Mouse (Mus musculus): ENCODE results near the gene Lctl. TPM values are rescaled to one million over a fixed set of nuclear protein-coding genes. Genes with fewer than 3 reads are reported as not detected.

Lctl gene
- polyA plus RNA-seq (2015; fragmentation: Nextera tagmentation; extraction: Ambion mirVana) = 0.23 TPM in 1 of 2 replicates, not detected in the other

GRCm38 (mm10) chr9:64116876-64117275 is at the start of gene Lctl:
TSS of gene Lctl (plus strand) at chr9:64117147.

DNA sequence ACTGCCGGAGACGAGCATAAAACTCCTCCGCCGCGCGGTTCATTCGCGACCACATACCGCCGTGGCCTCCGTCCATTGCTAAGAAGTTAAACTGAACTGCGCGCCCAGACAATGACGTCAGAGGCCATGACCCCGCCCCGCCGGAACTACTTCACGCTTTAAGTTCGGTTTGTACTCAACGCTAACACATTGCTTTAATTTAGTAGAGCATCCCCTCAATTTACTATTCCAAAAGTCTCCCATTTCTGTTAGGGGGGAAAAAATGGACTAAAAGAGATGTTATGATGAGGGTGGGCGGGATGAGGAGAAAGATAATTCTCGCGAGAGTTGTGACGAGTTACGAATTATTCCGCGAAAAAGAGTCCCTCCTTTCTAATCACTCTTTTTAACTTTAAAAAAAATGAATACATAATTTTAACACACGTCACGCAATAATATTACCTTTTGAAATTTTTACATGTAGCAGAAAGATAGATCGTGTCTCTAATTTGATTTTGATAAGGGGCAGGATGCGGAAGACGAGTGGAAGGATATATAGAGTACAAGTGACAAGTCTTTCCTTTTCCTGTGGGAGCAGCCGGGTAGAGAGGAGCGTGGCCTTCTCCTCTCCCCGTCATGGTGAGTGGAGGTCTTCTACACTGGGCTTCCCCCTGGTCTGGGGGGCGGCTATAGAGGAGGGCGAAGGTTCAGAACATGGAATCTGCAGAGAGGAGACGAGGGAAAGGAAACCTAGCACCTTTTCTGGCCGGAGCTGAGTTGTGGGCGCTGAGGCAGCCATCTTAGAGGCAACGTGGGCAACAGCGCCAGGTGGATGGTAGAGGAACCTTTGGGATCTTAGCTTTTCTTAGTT is 56.1 kb downstream of the Lctl start, which contains the start of the genes Zwilch and Rpl4:
Gene Zwilch (minus strand): TSS at position 289 of the 850 bp plus-strand sequence.
Gene Rpl4 (plus strand): TSS at position 560 of the 850 bp plus-strand sequence.

GRCm38 (mm10) chr9:64178974-64179646 is 62.2 kb downstream of the Lctl start, which contains the start of gene Snapc5:
TSS of gene Snapc5 (plus strand) at chr9:64179274.

Other genes with a start within 250 kb of the Lctl start
- gene Smad6, start 95.1 kb upstream of the Lctl start, polyA plus RNA-seq (2015; fragmentation: Nextera tagmentation; extraction: Ambion mirVana) = 1.9 and 2.6 TPM in 2 replicates
- 3.4 and 4.4 TPM in 2 replicates for gene Zwilch, start 56.0 kb downstream of the Lctl start, polyA plus RNA-seq (2015; fragmentation: Nextera tagmentation; extraction: Ambion mirVana)
- gene Rpl4, start 56.2 kb downstream of the Lctl start, polyA plus RNA-seq (2015; fragmentation: Nextera tagmentation; extraction: Ambion mirVana) = 575 TPM in 2 replicates
- gene Snapc5, start 62.1 kb downstream of the Lctl start, polyA plus RNA-seq (2015; fragmentation: Nextera tagmentation; extraction: Ambion mirVana) = 35.5 and 35.9 TPM in 2 replicates
- gene Uchl4, start 118.1 kb downstream of the Lctl start, polyA plus RNA-seq (2015; fragmentation: Nextera tagmentation; extraction: Ambion mirVana) = 1.9 and 2.5 TPM in 2 replicates
- gene Map2k1, start 136.5 kb downstream of the Lctl start, polyA plus RNA-seq (2015; fragmentation: Nextera tagmentation; extraction: Ambion mirVana) = 89.4 TPM in 2 replicates
- 64.1 and 64.7 TPM in 2 replicates for gene Tipin, start 164.4 kb downstream of the Lctl start, polyA plus RNA-seq (2015; fragmentation: Nextera tagmentation; extraction: Ambion mirVana)
- gene Dis3l, start 224.1 kb downstream of the Lctl start, polyA plus RNA-seq (2015; fragmentation: Nextera tagmentation; extraction: Ambion mirVana) = 15.4 and 16.3 TPM in 2 replicates

All from neural tube, postnatal 0 days (tissue).